Mouse (Mus musculus) neural tube, embryonic 13.5 days (tissue): ENCODE measurements around the gene Hexim1. TPM values are rescaled to one million over a fixed set of nuclear protein-coding genes. Genes with fewer than 3 reads are reported as not detected.
A peak's percentile ranks its signal among the peaks of the same experiment; 100 is the strongest.

Experiments
- ATAC-seq: fragments of 200-750 bp; cut with Nextera tagmentation; 2 replicates; pipeline ENCODE4 v1.8.0; 2017; ENCODE audit warnings: low read depth, mild to moderate bottlenecking, moderate TSS enrichment, moderate library complexity
- H3K27ac ChIP-seq: fragments of 300-500 bp; sonication (generic); replicated peaks from 2 replicates; pipeline ENCODE4 v1.5.1; 2015; ENCODE audit warnings: moderate library complexity, mild to moderate bottlenecking, inconsistent platforms
- H3K27me3 ChIP-seq: fragments of 300-500 bp; sonication (generic); 2 replicates; pipeline ENCODE4 v1.6.1; 2015; ENCODE audit warnings: mild to moderate bottlenecking, inconsistent platforms
- H3K36me3 ChIP-seq: fragments of 300-500 bp; sonication (generic); 2 replicates; pipeline ENCODE4 v1.6.1; 2015; ENCODE audit warnings: mild to moderate bottlenecking, inconsistent platforms
- H3K4me1 ChIP-seq: fragments of 300-500 bp; sonication (generic); replicated peaks from 2 replicates; pipeline ENCODE4 v1.6.1; 2015; ENCODE audit warnings: inconsistent platforms
- H3K4me2 ChIP-seq: fragments of 300-500 bp; sonication (generic); 2 replicates; pipeline ENCODE4 v1.6.1; 2015; ENCODE audit warnings: inconsistent platforms, mild to moderate bottlenecking, moderate library complexity
- H3K4me3 ChIP-seq: fragments of 300-500 bp; sonication (generic); 2 replicates; pipeline ENCODE4 v1.5.1; 2015; ENCODE audit warnings: mild to moderate bottlenecking, inconsistent platforms
- H3K9ac ChIP-seq: fragments of 300-500 bp; sonication (generic); 2 replicates; pipeline ENCODE4 v1.6.1; 2015; ENCODE audit warnings: moderate library complexity, mild to moderate bottlenecking, inconsistent platforms
- H3K9me3 ChIP-seq: fragments of 300-500 bp; sonication (generic); 2 replicates; pipeline ENCODE4 v1.6.1; 2016; ENCODE audit warnings: inconsistent platforms
- WGBS: fragments of 180-500 bp; shearing (Covaris S2); methylation state at CpG from one replicate; pipeline ENCODE4 v1.1.7; 2015; 5-methylcytosine and 5-hydroxymethylcytosine counted together
- polyA plus RNA-seq: library from polyadenylated mRNA; unstranded; fragments of >200 nt; fragmentation: Nextera tagmentation; extraction: Ambion mirVana; gene quantifications from 2 replicates; pipeline ENCODE4 v1.2.1, GENCODE M21; 2015

Gene Hexim1
- 3.6 and 3.9 TPM in 2 replicates for polyA plus RNA-seq

DNA sequence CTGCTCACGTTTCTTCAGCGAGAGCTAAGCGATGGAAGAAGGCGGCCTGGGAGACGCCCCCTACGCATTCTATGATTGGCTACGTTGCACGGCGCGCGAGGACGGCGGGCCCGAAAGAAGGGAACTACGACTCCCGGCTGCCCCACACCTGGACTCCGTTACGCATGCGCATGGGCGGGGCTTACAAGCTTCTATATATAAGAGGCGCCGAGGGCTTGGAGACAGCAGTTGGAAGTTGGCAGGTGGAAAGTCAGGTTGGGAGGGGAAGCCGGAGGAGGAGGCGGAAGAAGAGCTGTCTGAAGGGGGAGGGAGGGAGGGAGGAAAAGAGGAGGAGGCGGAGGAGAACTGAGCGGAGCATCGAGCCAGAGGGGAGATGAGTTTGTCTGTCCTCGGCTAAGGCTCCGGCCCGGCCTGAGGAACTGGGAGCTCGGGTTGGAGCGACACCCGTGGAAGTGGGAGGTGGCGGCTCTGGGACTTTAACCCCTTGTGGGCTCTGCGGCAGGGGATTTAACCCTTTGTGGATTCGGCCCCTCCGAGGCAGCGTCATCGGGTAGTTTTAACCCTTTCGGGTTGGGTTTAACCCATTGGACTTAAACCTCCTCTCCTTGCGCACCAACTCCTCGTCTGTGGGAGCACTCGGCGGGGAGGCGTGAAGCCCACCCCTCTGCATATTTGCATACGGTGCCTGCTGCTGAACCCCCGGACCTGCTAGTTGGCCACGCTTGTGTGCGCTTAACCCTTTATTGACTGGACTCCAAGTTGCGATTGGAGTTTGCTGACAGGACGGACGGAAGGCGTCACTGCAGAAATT, at the start of gene Hexim1:
Gene Hexim1, plus strand, starts transcription at position 224 of the 811 bp plus-strand sequence.
- H3K27me3 ChIP-seq, result peaks cover 29% of the 10 kb centered on the region
- WGBS, result under 1% methylated on average over 53 of the region's 53 CpGs
- peak; percentile 96 for ATAC-seq
- H3K4me3 ChIP-seq, result peak within 1 kb of the TSS; percentile 60
- peak within 1 kb of the TSS; percentile 93 for H3K27ac ChIP-seq
- peaks cover 55% of the 10 kb centered on the region for H3K4me1 ChIP-seq
- H3K9me3 ChIP-seq, result no peaks in the 10 kb centered on the region
- H3K36me3 ChIP-seq, result no peaks in the 10 kb centered on the region
- peak within 1 kb of the TSS; percentile 94 for H3K4me2 ChIP-seq
- H3K9ac ChIP-seq, result peak within 1 kb of the TSS; percentile 90

DNA sequence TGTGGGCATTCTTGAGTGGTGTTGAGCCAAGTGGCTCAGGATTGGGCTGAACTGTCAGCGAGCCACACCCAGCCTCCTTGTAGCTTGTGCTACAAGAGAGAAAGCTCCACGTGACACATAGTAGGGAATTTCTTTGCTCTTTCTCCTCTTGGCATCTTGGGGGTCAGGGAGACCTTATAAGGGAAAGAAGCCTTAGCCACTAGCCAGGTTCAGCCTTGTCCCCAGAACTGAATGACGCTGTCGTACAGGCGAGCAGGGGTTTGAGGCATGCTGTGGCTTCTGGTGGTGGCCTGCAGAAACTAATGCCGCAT, 49.0 kb upstream of the Hexim1 start:
- H3K27me3 ChIP-seq, result no peaks in the 10 kb centered on the region
- peaks cover 80% of the 10 kb centered on the region for H3K36me3 ChIP-seq
- no peaks in the 10 kb centered on the region for H3K9me3 ChIP-seq
- H3K4me2 ChIP-seq, result no peak overlapping the region
- H3K9ac ChIP-seq, result no peak overlapping the region
- no peak overlapping the region for H3K4me3 ChIP-seq
- no peaks in the 10 kb centered on the region for H3K4me1 ChIP-seq
- ATAC-seq, result no peak
- no peak overlapping the region for H3K27ac ChIP-seq
- WGBS, result 92% methylated on average over 6 of the region's 6 CpGs

DNA sequence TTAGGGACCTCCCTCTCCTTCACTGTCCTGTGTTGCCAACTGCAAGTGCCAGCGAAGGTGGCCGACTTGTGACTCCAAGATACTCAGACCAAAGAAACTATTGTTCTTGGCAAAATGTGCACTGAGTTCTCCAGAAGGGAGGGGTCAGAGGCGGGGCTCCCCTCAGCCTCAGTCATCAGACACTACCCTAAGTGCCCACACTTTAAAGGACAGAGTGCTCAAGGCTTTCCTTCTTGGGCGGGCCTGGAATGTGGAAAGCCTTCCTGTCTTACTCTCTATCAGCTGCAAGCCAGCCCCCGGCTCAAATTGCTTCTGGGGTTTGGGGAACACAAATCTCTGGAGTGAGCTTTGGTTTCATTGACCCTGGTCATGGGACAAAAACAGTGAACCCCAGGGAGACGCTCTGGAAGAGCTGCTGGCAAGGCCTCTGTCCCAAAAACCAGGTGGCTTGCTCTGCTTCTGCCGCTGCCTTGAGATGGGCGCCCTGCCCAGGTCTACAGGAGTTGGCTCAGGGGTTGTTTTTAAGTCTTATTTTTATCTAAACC, 48.5 kb upstream of the Hexim1 start:
- no peak for ATAC-seq
- Histone ChIP-seq H3K27ac (no peak overlapping the region), H3K9ac (no peak overlapping the region), H3K36me3 (peaks cover 74% of the 10 kb centered on the region), H3K4me3 (no peak overlapping the region), H3K4me1 (no peaks in the 10 kb centered on the region), H3K27me3 (no peaks in the 10 kb centered on the region), H3K9me3 (no peaks in the 10 kb centered on the region), H3K4me2 (no peak overlapping the region)
- 71% methylated on average over 8 of the region's 8 CpGs for WGBS

DNA sequence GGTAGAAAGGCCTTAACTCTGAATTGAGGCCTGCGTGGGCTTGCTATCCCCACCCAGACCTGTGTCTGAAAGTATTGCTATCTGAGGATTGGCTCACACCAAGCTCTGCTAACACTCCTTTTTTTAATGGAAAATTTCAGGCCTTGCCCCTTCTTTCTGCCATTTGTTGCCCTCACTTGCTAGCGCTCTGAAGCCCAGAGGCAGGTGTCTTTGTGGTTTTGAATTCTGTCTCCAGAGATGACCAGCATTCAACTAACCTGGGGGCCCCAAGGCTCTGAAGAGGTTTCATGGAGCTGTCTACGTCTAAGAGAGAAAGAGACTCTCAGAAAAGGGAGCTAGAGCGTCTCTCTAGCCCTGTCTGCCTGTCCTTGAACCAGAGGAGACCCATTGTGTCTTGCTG, 47.8 kb upstream of the Hexim1 start:
- H3K36me3 ChIP-seq, result peaks cover 69% of the 10 kb centered on the region
- no peak overlapping the region for H3K27ac ChIP-seq
- no peak overlapping the region for H3K9ac ChIP-seq

DNA sequence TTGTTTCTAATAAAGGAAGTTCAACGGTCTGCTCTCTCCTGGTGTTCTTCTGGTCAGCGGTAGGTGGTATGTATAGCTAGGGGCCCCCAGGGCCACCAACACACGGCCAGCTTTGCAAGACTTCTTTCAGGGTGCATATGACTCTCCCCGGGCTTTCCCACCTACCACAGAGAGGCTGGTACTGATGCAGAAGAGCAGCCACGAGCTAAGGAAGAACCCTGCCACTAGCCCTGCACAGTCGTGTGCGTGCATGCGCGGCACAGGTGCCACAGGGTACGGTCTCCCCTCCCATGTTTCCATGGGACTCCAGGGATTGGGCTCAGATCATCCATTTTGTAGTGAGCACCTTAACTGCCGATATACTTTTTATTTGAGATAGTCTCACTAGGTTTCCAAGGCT, 47.1 kb upstream of the Hexim1 start:
- no peak for ATAC-seq
- H3K4me3 ChIP-seq, result no peak overlapping the region
- no peaks in the 10 kb centered on the region for H3K27me3 ChIP-seq
- H3K36me3 ChIP-seq, result peaks cover 63% of the 10 kb centered on the region
- H3K27ac ChIP-seq, result no peak overlapping the region
- H3K4me1 ChIP-seq, result no peaks in the 10 kb centered on the region
- no peak overlapping the region for H3K4me2 ChIP-seq
- no peak overlapping the region for H3K9ac ChIP-seq
- WGBS, result 95% methylated on average over 11 of the region's 11 CpGs
- H3K9me3 ChIP-seq, result no peaks in the 10 kb centered on the region

More for the DNA sequence above, 47.8 kb upstream of the Hexim1 start:
- H3K4me2 ChIP-seq, result no peak overlapping the region
- no peak for ATAC-seq
- no peaks in the 10 kb centered on the region for H3K9me3 ChIP-seq
- no peak overlapping the region for H3K4me3 ChIP-seq
- WGBS, result 95% methylated on average over 4 of the region's 4 CpGs
- no peaks in the 10 kb centered on the region for H3K27me3 ChIP-seq
- H3K4me1 ChIP-seq, result no peaks in the 10 kb centered on the region

GRCm38 (mm10) chr11:103069731-103070130, 46.3 kb upstream of the Hexim1 start:
- Histone ChIP-seq H3K36me3 (peaks cover 55% of the 10 kb centered on the region), H3K27me3 (no peaks in the 10 kb centered on the region), H3K4me2 (no peak overlapping the region), H3K4me3 (no peak overlapping the region), H3K9ac (no peak overlapping the region), H3K4me1 (0 out of 2 replicates have a peak, but pooled peaks cover 2% of the 10 kb centered on the region), H3K9me3 (no peaks in the 10 kb centered on the region), H3K27ac (no peak overlapping the region)
- ATAC-seq, result no peak
- WGBS, result 100% methylated on average over 2 of the region's 2 CpGs

DNA sequence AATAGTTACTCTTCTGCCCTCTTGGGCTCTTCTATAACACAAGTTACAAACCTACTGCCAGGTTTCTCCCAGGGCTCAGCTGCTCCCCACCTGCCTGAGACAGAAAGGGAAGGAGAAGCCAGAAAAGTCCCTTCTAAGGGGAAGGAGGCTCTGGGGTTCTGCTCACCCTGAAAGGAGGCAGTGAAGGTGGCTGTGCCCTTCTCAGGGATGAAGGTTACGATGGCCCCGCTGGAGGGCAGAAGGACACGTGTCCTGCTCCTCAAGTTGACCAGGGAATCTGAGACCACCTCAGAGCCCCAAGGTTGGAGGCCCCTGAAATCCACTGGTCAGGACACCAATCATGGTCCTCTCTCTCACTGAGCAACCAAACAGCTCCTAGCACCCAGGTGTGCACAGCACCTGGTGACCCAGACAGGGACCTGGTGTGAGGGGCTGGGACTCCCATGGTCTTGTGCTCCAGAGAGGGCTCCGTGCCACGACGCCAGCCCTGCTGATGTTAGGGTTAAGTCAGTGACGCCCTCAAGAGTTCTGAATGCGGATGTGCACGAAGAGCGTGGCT, 45.6 kb upstream of the Hexim1 start:
- no peaks in the 10 kb centered on the region for H3K9me3 ChIP-seq
- H3K27me3 ChIP-seq, result no peaks in the 10 kb centered on the region
- H3K27ac ChIP-seq, result no peak overlapping the region
- H3K4me2 ChIP-seq, result no peak overlapping the region
- no peak overlapping the region for H3K4me3 ChIP-seq
- H3K9ac ChIP-seq, result no peak overlapping the region
- H3K4me1 ChIP-seq, result 0 out of 2 replicates have a peak, but pooled peaks cover 5% of the 10 kb centered on the region
- H3K36me3 ChIP-seq, result peaks cover 50% of the 10 kb centered on the region
- no peak for ATAC-seq
- 93% methylated on average over 10 of the region's 10 CpGs for WGBS

GRCm38 (mm10) chr11:103073671-103074070, 42.4 kb upstream of the Hexim1 start:
- no peak for ATAC-seq
- no peak overlapping the region for H3K4me3 ChIP-seq
- no peak overlapping the region for H3K27ac ChIP-seq
- H3K4me2 ChIP-seq, result no peak overlapping the region
- peaks cover 2% of the 10 kb centered on the region for H3K27me3 ChIP-seq
- 0 out of 2 replicates have a peak, but pooled peaks cover 5% of the 10 kb centered on the region for H3K4me1 ChIP-seq
- H3K36me3 ChIP-seq, result peaks cover 17% of the 10 kb centered on the region
- H3K9ac ChIP-seq, result no peak overlapping the region
- H3K9me3 ChIP-seq, result no peaks in the 10 kb centered on the region
- WGBS, result 82% methylated on average over 7 of the region's 7 CpGs

DNA sequence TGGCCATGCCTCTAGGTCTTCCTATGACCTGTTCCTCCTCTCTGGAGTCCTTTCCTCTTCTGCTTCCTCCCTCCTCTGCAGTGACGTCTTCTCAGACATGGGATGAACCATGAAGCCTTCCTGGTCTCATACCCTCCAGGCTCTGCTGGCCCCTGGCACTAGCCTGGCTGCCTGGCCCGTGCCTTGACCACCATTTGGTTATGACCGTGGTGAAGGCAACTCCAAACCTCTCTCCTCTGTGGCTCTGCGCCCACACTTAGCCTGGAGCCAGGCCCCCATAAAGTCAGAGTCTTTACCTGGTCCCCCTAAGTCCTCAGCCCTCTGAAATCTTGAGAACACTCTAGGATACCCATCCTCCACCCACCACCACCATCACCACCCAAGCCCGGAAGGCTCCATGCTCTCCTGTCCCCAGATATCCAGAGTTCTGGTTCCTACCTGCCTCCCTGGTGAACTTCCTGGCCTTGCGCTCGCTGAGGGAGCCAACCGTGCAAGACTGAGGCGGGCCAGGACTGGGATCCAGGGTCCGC, 41.8 kb upstream of the Hexim1 start:
- WGBS, result 67% methylated on average over 10 of the region's 10 CpGs

DNA sequence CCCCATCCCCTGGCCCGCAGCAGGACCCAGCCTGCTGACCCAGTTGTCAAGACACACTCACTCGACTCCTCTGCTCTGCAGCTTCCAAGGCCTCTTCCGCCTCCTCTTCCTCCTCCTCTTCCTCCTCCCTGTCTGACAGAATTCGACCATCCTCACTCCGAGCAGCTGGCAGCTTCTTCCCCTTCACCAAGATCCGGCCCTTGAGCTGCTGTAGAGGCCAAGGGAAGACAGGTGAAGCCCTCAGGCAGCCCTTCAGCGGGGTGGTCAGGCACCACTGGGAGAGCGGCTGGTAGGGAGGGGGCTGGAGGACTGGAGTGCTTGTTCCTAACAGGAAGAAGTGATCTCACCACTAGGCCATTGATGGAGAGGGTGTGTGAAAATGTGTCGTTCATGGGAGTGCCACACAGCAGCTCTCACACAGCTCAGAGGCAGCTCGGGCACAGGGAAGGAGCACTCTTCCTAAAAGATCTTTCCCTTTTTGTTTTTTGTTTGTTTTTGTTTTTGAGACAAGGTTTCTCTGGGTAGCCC, 41.2 kb upstream of the Hexim1 start:
- WGBS, result 27% methylated on average over 10 of the region's 10 CpGs
- Histone ChIP-seq H3K4me2 (no peak overlapping the region), H3K9me3 (no peaks in the 10 kb centered on the region)

More for the DNA sequence above, 41.8 kb upstream of the Hexim1 start:
- H3K27ac ChIP-seq, result no peak overlapping the region
- no peak for ATAC-seq
- H3K9me3 ChIP-seq, result no peaks in the 10 kb centered on the region
- H3K9ac ChIP-seq, result no peak overlapping the region
- H3K4me2 ChIP-seq, result no peak overlapping the region
- H3K4me1 ChIP-seq, result 0 out of 2 replicates have a peak, but pooled peaks cover 5% of the 10 kb centered on the region
- H3K27me3 ChIP-seq, result peaks cover 7% of the 10 kb centered on the region
- peaks cover 12% of the 10 kb centered on the region for H3K36me3 ChIP-seq
- H3K4me3 ChIP-seq, result no peak overlapping the region

GRCm38 (mm10) chr11:103076010-103076409, 40.0 kb upstream of the Hexim1 start:
- Histone ChIP-seq H3K9me3 (no peaks in the 10 kb centered on the region), H3K4me3 (no peak overlapping the region), H3K4me2 (no peak overlapping the region), H3K4me1 (peaks cover 16% of the 10 kb centered on the region), H3K27me3 (peaks cover 26% of the 10 kb centered on the region), H3K36me3 (no peaks in the 10 kb centered on the region), H3K27ac (no peak overlapping the region), H3K9ac (no peak overlapping the region)
- no peak for ATAC-seq
- WGBS, result 93% methylated on average over 7 of the region's 7 CpGs

More for the DNA sequence above, 41.2 kb upstream of the Hexim1 start:
- peaks cover 14% of the 10 kb centered on the region for H3K27me3 ChIP-seq
- H3K36me3 ChIP-seq, result peaks cover 5% of the 10 kb centered on the region
- H3K4me3 ChIP-seq, result no peak overlapping the region
- H3K27ac ChIP-seq, result no peak overlapping the region
- H3K4me1 ChIP-seq, result peaks cover 5% of the 10 kb centered on the region; the same call in 1 of the 2 replicates
- 0 out of 2 replicates have a peak overlapping the region, but pooled peaks have one; percentile 12 for H3K9ac ChIP-seq
- no peak for ATAC-seq

- ATAC-seq, result no peak
- H3K36me3 ChIP-seq, result no peaks in the 10 kb centered on the region
- H3K9ac ChIP-seq, result no peak overlapping the region
- 86% methylated on average over 8 of the region's 8 CpGs for WGBS
- H3K4me1 ChIP-seq, result peaks cover 16% of the 10 kb centered on the region
- H3K9me3 ChIP-seq, result no peaks in the 10 kb centered on the region
- H3K27ac ChIP-seq, result no peak overlapping the region
- peaks cover 31% of the 10 kb centered on the region for H3K27me3 ChIP-seq
- H3K4me3 ChIP-seq, result no peak overlapping the region
- no peak overlapping the region for H3K4me2 ChIP-seq
These were observed 39.5 kb upstream of the Hexim1 start for GRCm38 (mm10) chr11:103076581-103076980.
